21 mouse cellular contexts compared by ENCODE assay signal in genomic region chr3:53245571-53246208, GRCm38 (mm10).
DNase-seq lines count a peak whose midpoint lies in the region; ATAC-seq and TF ChIP-seq lines count a peak whose summit lies in the region.
"Had no signal": no experiment of that assay in that cellular context is flagged by ENCODE, and none has a peak within 500 bp of the region (broad histone marks: within the 10 kb centered on the region; RNA-seq: fewer than 3 reads in every experiment).

No protein-coding gene starts in this region.

- H3K9ac ChIP-seq in lung, postnatal 0 days (replicated peaks; ENCODE audit: low read depth): no peak overlapping the region
- H3K9ac ChIP-seq in heart, postnatal 0 days (replicated peaks; ENCODE audit: low read depth, low read length): no peak overlapping the region
- H3K9ac ChIP-seq in stomach, postnatal 0 days (ENCODE audit: low read length): no peak overlapping the region
- no peak overlapping the region for H3K9ac ChIP-seq in hindbrain, embryonic 11.5 days (ENCODE audit: low read depth, low read length)
- H3K9ac ChIP-seq: embryonic facial prominence, embryonic 13.5 days; forebrain, embryonic 15.5 days; hindbrain, embryonic 15.5 days; intestine, embryonic 15.5 days; limb, embryonic 15.5 days; liver, embryonic 15.5 days; midbrain, embryonic 13.5 days; neural tube, embryonic 13.5 days had no signal

- no peak for TF ChIP-seq CTCF in gastrocnemius, adult 2 months (IDR thresholded peaks at IDR 0.05)
- TF ChIP-seq CTCF in lung, postnatal 0 days (IDR thresholded peaks at IDR 0.05): peak; percentile 19; the same call in 1 of the 2 replicates
- no peak for TF ChIP-seq CTCF in heart, postnatal 0 days (IDR thresholded peaks at IDR 0.05; ENCODE audit: low read depth)
- TF ChIP-seq CTCF in stomach, postnatal 0 days (IDR thresholded peaks at IDR 0.05; ENCODE audit: low read depth): peak; percentile 30

- H3K36me3 ChIP-seq in lung, postnatal 0 days (ENCODE audit: insufficient read depth, low read length): no peaks in the 10 kb centered on the region
- no peaks in the 10 kb centered on the region for H3K36me3 ChIP-seq in heart, postnatal 0 days (replicated peaks; ENCODE audit: control insufficient read depth, insufficient read depth, low read length)
- H3K36me3 ChIP-seq in stomach, postnatal 0 days (ENCODE audit: control insufficient read depth, insufficient read depth, low read length): no peaks in the 10 kb centered on the region
- H3K36me3 ChIP-seq in hindbrain, embryonic 11.5 days (ENCODE audit: control insufficient read depth, insufficient read depth, low read length): no peaks in the 10 kb centered on the region
- H3K36me3 ChIP-seq: embryonic facial prominence, embryonic 13.5 days; forebrain, embryonic 15.5 days; hindbrain, embryonic 15.5 days; intestine, embryonic 15.5 days; limb, embryonic 15.5 days; liver, embryonic 15.5 days; midbrain, embryonic 13.5 days; neural tube, embryonic 13.5 days had no signal

- no peak for TF ChIP-seq EP300 in lung, postnatal 0 days (IDR thresholded peaks at IDR 0.05)
- no peak for TF ChIP-seq EP300 in heart, postnatal 0 days (IDR thresholded peaks at IDR 0.05; ENCODE audit: low read depth)
- TF ChIP-seq EP300 in stomach, postnatal 0 days (optimal IDR thresholded peaks at IDR 0.05): no peak

- H3K4me1 ChIP-seq in lung, postnatal 0 days (ENCODE audit: insufficient read depth, low read depth, low read length): no peaks in the 10 kb centered on the region
- no peaks in the 10 kb centered on the region for H3K4me1 ChIP-seq in heart, postnatal 0 days (ENCODE audit: control insufficient read depth, insufficient read depth)
- no peaks in the 10 kb centered on the region for H3K4me1 ChIP-seq in stomach, postnatal 0 days (replicated peaks; ENCODE audit: control insufficient read depth, insufficient read depth)
- no peaks in the 10 kb centered on the region for H3K4me1 ChIP-seq in hindbrain, embryonic 11.5 days (replicated peaks; ENCODE audit: control insufficient read depth, insufficient read depth, low read length)
- H3K4me1 ChIP-seq: embryonic facial prominence, embryonic 13.5 days; forebrain, embryonic 15.5 days; intestine, embryonic 15.5 days; liver, embryonic 15.5 days had no signal

- H3K9me3 ChIP-seq in lung, postnatal 0 days (ENCODE audit: low read length): no peaks in the 10 kb centered on the region
- H3K9me3 ChIP-seq in heart, postnatal 0 days (replicated peaks; ENCODE audit: control insufficient read depth, low read length): no peaks in the 10 kb centered on the region
- H3K9me3 ChIP-seq in stomach, postnatal 0 days (ENCODE audit: control insufficient read depth, low read length): no peaks in the 10 kb centered on the region
- H3K9me3 ChIP-seq in hindbrain, embryonic 11.5 days (ENCODE audit: control insufficient read depth, low read length): no peaks in the 10 kb centered on the region
- H3K9me3 ChIP-seq: embryonic facial prominence, embryonic 13.5 days; forebrain, embryonic 15.5 days; hindbrain, embryonic 15.5 days; intestine, embryonic 15.5 days; limb, embryonic 15.5 days; liver, embryonic 15.5 days; midbrain, embryonic 13.5 days; neural tube, embryonic 13.5 days had no signal

- intact Hi-C loops in gastrocnemius, adult 2 months (cut with DNase I): loop anchor here (2.0 kb wide), 1 partner anchor 217 kb away; no protein-coding TSS in a partner anchor

- H3K27me3 ChIP-seq in lung, postnatal 0 days (replicated peaks; ENCODE audit: insufficient read depth, low read length): no peaks in the 10 kb centered on the region
- H3K27me3 ChIP-seq in heart, postnatal 0 days (ENCODE audit: control insufficient read depth, insufficient read depth, low read length): no peaks in the 10 kb centered on the region
- no peaks in the 10 kb centered on the region for H3K27me3 ChIP-seq in stomach, postnatal 0 days (ENCODE audit: control insufficient read depth, insufficient read depth, low read length)
- no peaks in the 10 kb centered on the region for H3K27me3 ChIP-seq in hindbrain, embryonic 11.5 days (ENCODE audit: control insufficient read depth, insufficient read depth, low read length)
- H3K27me3 ChIP-seq: forebrain, embryonic 15.5 days; hindbrain, embryonic 15.5 days; intestine, embryonic 15.5 days; limb, embryonic 15.5 days; liver, embryonic 15.5 days; neural tube, embryonic 13.5 days had no signal

- peak overlapping the region; percentile 48; the same call in 1 of the 2 replicates for H3K27ac ChIP-seq in gastrocnemius, adult 2 months
- H3K27ac ChIP-seq in lung, postnatal 0 days (ENCODE audit: low read length): no peak overlapping the region
- no peak overlapping the region for H3K27ac ChIP-seq in heart, postnatal 0 days (ENCODE audit: low read depth)
- no peak overlapping the region for H3K27ac ChIP-seq in stomach, postnatal 0 days (replicated peaks)
- no peak overlapping the region for H3K27ac ChIP-seq in hindbrain, embryonic 11.5 days (ENCODE audit: low read depth, low read length)
- H3K27ac ChIP-seq: embryonic facial prominence, embryonic 13.5 days; forebrain, embryonic 15.5 days; hindbrain, embryonic 15.5 days; intestine, embryonic 15.5 days; limb, embryonic 15.5 days; liver, embryonic 15.5 days; midbrain, embryonic 13.5 days; neural tube, embryonic 13.5 days had no signal

- WGBS in lung, postnatal 0 days: 67% methylated on average over 9 of the region's 9 CpGs
- WGBS in heart, postnatal 0 days: 80% methylated on average over 9 of the region's 9 CpGs
- 61% methylated on average over 9 of the region's 9 CpGs for WGBS in stomach, postnatal 0 days
- 90% methylated on average over 9 of the region's 9 CpGs for WGBS in hindbrain, embryonic 11.5 days

- DNase-seq in gastrocnemius, adult 2 months: peak; percentile 32
- DNase-seq in gastrocnemius, postnatal 4 days (ENCODE audit: low spot score in 2 of 2): no peak
- DNase-seq in lung, postnatal 0 days (ENCODE audit: low spot score): peak; percentile 46
- no peak for DNase-seq in lung, postnatal 25 days (ENCODE audit: low spot score)
- no peak for DNase-seq in heart, postnatal 0 days (ENCODE audit: low spot score)
- DNase-seq in stomach, postnatal 0 days (ENCODE audit: low spot score): no peak
- DNase-seq in hindbrain, embryonic 11.5 days (ENCODE audit: low spot score): no peak
- DNase-seq in kidney, adult 18-20 months: no peak
- DNase-seq: adrenal gland, postnatal 14 days; cerebellum, adult 11 months; cerebellum, postnatal 10 days; layer of hippocampus, postnatal 36 days had no signal

- H3K4me3 ChIP-seq in gastrocnemius, adult 2 months: no peak overlapping the region
- no peak overlapping the region for H3K4me3 ChIP-seq in lung, postnatal 0 days (ENCODE audit: low read depth, low read length)
- no peak overlapping the region for H3K4me3 ChIP-seq in heart, postnatal 0 days (ENCODE audit: low read depth, low read length)
- H3K4me3 ChIP-seq in stomach, postnatal 0 days (ENCODE audit: low read depth, low read length): no peak overlapping the region
- no peak overlapping the region for H3K4me3 ChIP-seq in hindbrain, embryonic 11.5 days (ENCODE audit: low read depth, low read length)
- H3K4me3 ChIP-seq: embryonic facial prominence, embryonic 13.5 days; forebrain, embryonic 15.5 days; hindbrain, embryonic 15.5 days; intestine, embryonic 15.5 days; limb, embryonic 15.5 days; liver, embryonic 15.5 days; midbrain, embryonic 13.5 days; neural tube, embryonic 13.5 days had no signal

- ATAC-seq in lung, postnatal 0 days: peak; percentile 75
- peak; percentile 41; the same call in 1 of the 2 replicates for ATAC-seq in heart, postnatal 0 days (ENCODE audit: insufficient read depth, low read depth)
- ATAC-seq in stomach, postnatal 0 days (ENCODE audit: low FRiP score, low TSS enrichment): no peak
- ATAC-seq in hindbrain, embryonic 11.5 days (ENCODE audit: low FRiP score): no peak
- ATAC-seq: activated CD4-positive, CD25-positive, alpha-beta regulatory T cell, adult 4 months; forebrain, embryonic 15.5 days; intestine, embryonic 15.5 days; midbrain, embryonic 13.5 days had no signal

- H3K4me2 ChIP-seq in lung, postnatal 0 days (replicated peaks; ENCODE audit: low read depth, low read length): no peak overlapping the region
- H3K4me2 ChIP-seq in heart, postnatal 0 days (ENCODE audit: low read depth, low read length): no peak overlapping the region
- no peak overlapping the region for H3K4me2 ChIP-seq in stomach, postnatal 0 days (replicated peaks; ENCODE audit: low read depth)
- H3K4me2 ChIP-seq in hindbrain, embryonic 11.5 days (replicated peaks; ENCODE audit: low read depth, low read length): no peak overlapping the region
- H3K4me2 ChIP-seq: embryonic facial prominence, embryonic 13.5 days; forebrain, embryonic 15.5 days; hindbrain, embryonic 15.5 days; intestine, embryonic 15.5 days; limb, embryonic 15.5 days; liver, embryonic 15.5 days; midbrain, embryonic 13.5 days; neural tube, embryonic 13.5 days had no signal

Comparison
In these comparisons a context has a peak if more than half of its experiments do, and no peak if none do; other contexts are left out.
1. DNase-seq: peak in gastrocnemius, adult 2 months (single experiment) and lung, postnatal 0 days (single experiment); none in gastrocnemius, postnatal 4 days (0 of 2), lung, postnatal 25 days (single experiment), heart, postnatal 0 days (single experiment), stomach, postnatal 0 days (single experiment), hindbrain, embryonic 11.5 days (single experiment) and kidney, adult 18-20 months (single experiment).
2. CTCF ChIP-seq: peak in lung, postnatal 0 days (single experiment) and stomach, postnatal 0 days (single experiment); none in gastrocnemius, adult 2 months (single experiment) and heart, postnatal 0 days (single experiment).
3. ATAC-seq: peak in lung, postnatal 0 days (single experiment) and heart, postnatal 0 days (single experiment); none in stomach, postnatal 0 days (single experiment) and hindbrain, embryonic 11.5 days (single experiment).